Mouse (Mus musculus) MEL (cell line): ENCODE data around the gene Slc39a2. TPM values are rescaled to one million over a fixed set of nuclear protein-coding genes. Genes with fewer than 3 reads are reported as not detected.

ENCODE experiments used
- DNase-seq: peaks from one replicate; pipeline ENCODE4 v3.0.0; 2011; ENCODE audit warnings: low read depth, low spot score
- H3K27ac ChIP-seq: 2 replicates; pipeline ENCODE4 v1.5.1; 2012; ENCODE audit warnings: low read depth, mild to moderate bottlenecking, control low read depth, low read length, moderate library complexity; ENCODE audit not compliant: control insufficient read depth
- H3K27me3 ChIP-seq, 2 experiments: fragments of 150-350 bp in 1 of 2; sonication (generic) in 1 of 2; 2 replicates each; pipeline ENCODE4 v1.6.1; 2012; ENCODE audit warnings: low read length in 2 of 2, mild to moderate bottlenecking in 2 of 2, improper control_type of control experiment in 1 of 2, moderate library complexity in 1 of 2; ENCODE audit not compliant: insufficient read depth in 2 of 2, control insufficient read depth in 1 of 2
- H3K36me3 ChIP-seq, 2 experiments: 2 replicates each; pipeline ENCODE4 v1.6.1; 2012 to 2014; ENCODE audit warnings: low read length in 2 of 2, improper control_type of control experiment in 1 of 2, inconsistent platforms in 1 of 2, mild to moderate bottlenecking in 1 of 2; ENCODE audit not compliant: insufficient read depth in 2 of 2, control insufficient read depth in 1 of 2
- H3K4me1 ChIP-seq, 2 experiments: fragments of 150-350 bp in 1 of 2; sonication (generic) in 1 of 2; 2 replicates each; pipeline ENCODE4 v1.6.1; 2012; ENCODE audit warnings: low read length in 2 of 2, improper control_type of control experiment in 1 of 2, mild to moderate bottlenecking in 1 of 2; ENCODE audit not compliant: insufficient read depth in 2 of 2, control insufficient read depth in 1 of 2
- H3K4me3 ChIP-seq, 2 experiments: fragments of 150-350 bp in 1 of 2; sonication (generic) in 1 of 2; 2 replicates each; pipeline ENCODE4 v1.5.1; 2012; ENCODE audit warnings: low read depth in 2 of 2, low read length in 2 of 2, mild to moderate bottlenecking in 2 of 2, moderate library complexity in 2 of 2, control low read depth in 1 of 2, improper control_type of control experiment in 1 of 2; ENCODE audit not compliant: control insufficient read depth in 1 of 2, insufficient read depth in 1 of 2
- H3K79me2 ChIP-seq: 2 replicates; pipeline ENCODE4 v1.6.1; 2012; ENCODE audit warnings: mild to moderate bottlenecking, low read length, moderate library complexity; ENCODE audit not compliant: control insufficient read depth, poor library complexity, insufficient read depth
- H3K9ac ChIP-seq: 2 replicates; pipeline ENCODE4 v1.6.1; 2012; ENCODE audit warnings: low read depth, mild to moderate bottlenecking, control low read depth, low read length, moderate library complexity; ENCODE audit not compliant: control insufficient read depth, poor library complexity, severe bottlenecking
- H3K9me3 ChIP-seq: fragments of 150-350 bp; sonication (generic); replicated peaks from 2 replicates; pipeline ENCODE4 v1.6.1; 2012; ENCODE audit warnings: mild to moderate bottlenecking, low read length, improper control_type of control experiment, moderate library complexity; ENCODE audit not compliant: insufficient read depth
- CTCF ChIP-seq, 3 experiments: IDR thresholded peaks in 2 of 3; conservative IDR thresholded peaks in 1 of 3; 2 replicates each; pipeline ENCODE4 v1.5.1; 2011 to 2012; ENCODE audit warnings: low read length in 3 of 3, low read depth in 2 of 3, mild to moderate bottlenecking in 2 of 3, improper control_type of control experiment in 1 of 3, inconsistent platforms in 1 of 3, mixed read lengths in 1 of 3, moderate library complexity in 1 of 3; ENCODE audit not compliant: control insufficient read depth in 1 of 3, insufficient read depth in 1 of 3, poor library complexity in 1 of 3, severe bottlenecking in 1 of 3
- HCFC1 ChIP-seq: IDR thresholded peaks from 2 replicates; pipeline ENCODE4 v1.6.1; 2012; ENCODE audit warnings: low read depth, mild to moderate bottlenecking, inconsistent platforms, low read length, improper control_type of control experiment, moderate library complexity
- JUND ChIP-seq: IDR thresholded peaks from 2 replicates; pipeline ENCODE4 v1.6.1; 2011; ENCODE audit warnings: low read depth, mild to moderate bottlenecking, improper control_type of control experiment, low read length
- MAX ChIP-seq: IDR thresholded peaks from 2 replicates; pipeline ENCODE4 v1.6.1; 2011; ENCODE audit warnings: low read length, improper control_type of control experiment
- POLR2AphosphoS2 ChIP-seq: IDR thresholded peaks from 2 replicates; pipeline ENCODE4 v1.6.1; 2011; ENCODE audit warnings: low read length, improper control_type of control experiment
- RAD21 ChIP-seq: IDR thresholded peaks from 2 replicates; pipeline ENCODE4 v1.6.1; 2011; ENCODE audit warnings: mild to moderate bottlenecking, low read depth, low read length, improper control_type of control experiment
- SMC3 ChIP-seq: IDR thresholded peaks from 2 replicates; pipeline ENCODE4 v1.6.1; 2011; ENCODE audit warnings: low read depth, low read length, improper control_type of control experiment
- ZC3H11A ChIP-seq: IDR thresholded peaks from 2 replicates; pipeline ENCODE4 v1.6.1; 2012; ENCODE audit warnings: low read depth, mild to moderate bottlenecking, inconsistent platforms, low read length, improper control_type of control experiment
- ZKSCAN1 ChIP-seq: IDR thresholded peaks from 2 replicates; pipeline ENCODE4 v1.6.1; 2012; ENCODE audit warnings: low read depth, mild to moderate bottlenecking, inconsistent platforms, low read length, improper control_type of control experiment, moderate library complexity
- ZNF384 ChIP-seq: IDR thresholded peaks from 2 replicates; pipeline ENCODE4 v1.6.1; 2012; ENCODE audit warnings: low read depth, mild to moderate bottlenecking, inconsistent platforms, low read length, improper control_type of control experiment
- polyA plus RNA-seq, 2 experiments: library from polyadenylated mRNA; stranded (reverse) in 1 of 2; unstranded in 1 of 2; fragments of >175 nt in 1 of 2; fragments of >200 nt in 1 of 2; gene quantifications; 2 replicates each; pipeline versions ENCODE4 v1.2.1 to v1.2.4; 2012; ENCODE audit warnings: low replicate concordance in 2 of 2, low read depth in 1 of 2; ENCODE audit not compliant: insufficient read length in 2 of 2, insufficient read depth in 1 of 2, missing spikeins in 1 of 2
- total RNA-seq: library from RNA; depleted of rRNA; stranded (reverse); fragments of 300-350 nt; gene quantifications from 2 replicates; pipeline ENCODE4 v1.2.3, GENCODE M21; 2012

Gene Slc39a2
- total and polyA plus RNA-seq, 3 experiments, result 0.07 TPM; not detected in 2

GRCm38 (mm10) chr14:51930824-51931223 is 38.1 kb downstream of the Slc39a2 start:
- Histone ChIP-seq H3K4me1 (no peaks in the 10 kb centered on the region), H3K9ac (no peak overlapping the region), H3K27me3 (no peaks in the 10 kb centered on the region)
- TF ChIP-seq ZC3H11A, result peak; percentile 39; the same call in 1 of the 2 replicates
- TF ChIP-seq CTCF (IDR thresholded peaks at IDR 0.05 in 2 of 3, conservative IDR thresholded peaks at IDR 0.05 in 1 of 3; ENCODE audit: control insufficient read depth in 1 of 3, insufficient read depth in 1 of 3, low read depth in 2 of 3, low read length in 3 of 3, poor library complexity in 1 of 3, severe bottlenecking in 1 of 3), result peak; percentile 45 to 69 (median 46)
- TF ChIP-seq ZKSCAN1, result no peak
- TF ChIP-seq SMC3, result peak; percentile 68
- TF ChIP-seq RAD21, result peak; percentile 63
- peak; percentile 42; the same call in 1 of the 2 replicates for TF ChIP-seq ZNF384
- TF ChIP-seq, all 39 proteins: peak for 5
- DNase-seq, result peak; percentile 73
- H3K9me3 ChIP-seq, result no peaks in the 10 kb centered on the region
- H3K4me3 ChIP-seq, result no peak overlapping the region
- no peak overlapping the region for H3K27ac ChIP-seq
- no peaks in the 10 kb centered on the region for H3K79me2 ChIP-seq
- H3K36me3 ChIP-seq, result no peaks in the 10 kb centered on the region

- Histone ChIP-seq H3K9me3 (no peaks in the 10 kb centered on the region), H3K27me3 (no peaks in the 10 kb centered on the region; a peak in 1 of 4 replicates), H3K4me3 (no peak overlapping the region), H3K79me2 (no peaks in the 10 kb centered on the region), H3K27ac (no peak overlapping the region), H3K4me1 (no peaks in the 10 kb centered on the region), H3K9ac (no peak overlapping the region), H3K36me3 (no peaks in the 10 kb centered on the region)
- no peak for DNase-seq
- TF ChIP-seq HCFC1 (no peak), POLR2AphosphoS2 (no peak), RAD21 (no peak)
Observed at GRCm38 (mm10) chr14:51932092-51933020, 39.7 kb downstream of the Slc39a2 start.

GRCm38 (mm10) chr14:51939005-51939404 is 46.3 kb downstream of the Slc39a2 start:
- Histone ChIP-seq H3K27me3 (no peaks in the 10 kb centered on the region; a peak in 2 of 4 replicates), H3K9me3 (no peaks in the 10 kb centered on the region), H3K4me3 (no peak overlapping the region), H3K9ac (no peak overlapping the region), H3K79me2 (no peaks in the 10 kb centered on the region), H3K27ac (no peak overlapping the region), H3K36me3 (no peaks in the 10 kb centered on the region), H3K4me1 (no peaks in the 10 kb centered on the region)
- no peak for TF ChIP-seq JUND
- TF ChIP-seq MAX, result no peak
- DNase-seq, result no peak
